Mouse (Mus musculus) G1E (cell line): ENCODE measurements around the gene Cntnap4. TPM values are rescaled to one million over a fixed set of nuclear protein-coding genes. Genes with fewer than 3 reads are reported as not detected.

Experiments used
- ATAC-seq: 2 replicates; pipeline ENCODE4 v1.8.0; 2016; ENCODE audit warnings: mild to moderate bottlenecking; ENCODE audit not compliant: insufficient number of reproducible peaks, poor library complexity, low FRiP score, severe bottlenecking; ENCODE audit errors: extremely low read depth
- DNase-seq: peaks from one replicate; pipeline ENCODE4 v3.0.0; 2012; ENCODE audit warnings: low spot score
- H3K27me3 ChIP-seq: 2 replicates; pipeline ENCODE4 v1.6.1; 2012; ENCODE audit warnings: mild to moderate bottlenecking, low read length, inconsistent platforms; ENCODE audit not compliant: insufficient read depth
- H3K36me3 ChIP-seq: replicated peaks from 2 replicates; pipeline ENCODE3; 2012; ENCODE audit warnings: mild to moderate bottlenecking, inconsistent platforms
- H3K4me1 ChIP-seq: 2 replicates; pipeline ENCODE4 v1.6.1; 2012; ENCODE audit warnings: low read depth, low read length, inconsistent platforms, mixed read lengths; ENCODE audit not compliant: insufficient read depth
- H3K4me3 ChIP-seq: 2 replicates; pipeline ENCODE4 v1.5.1; 2012; ENCODE audit warnings: low read depth, mild to moderate bottlenecking, inconsistent platforms, low read length, moderate library complexity, mixed read lengths
- H3K9me3 ChIP-seq: replicated peaks from 2 replicates; pipeline ENCODE4 v1.6.1; 2012; ENCODE audit warnings: inconsistent platforms
- CTCF ChIP-seq: IDR thresholded peaks from 2 replicates; pipeline ENCODE4 v1.5.1; 2012; ENCODE audit warnings: low read depth, low read length, inconsistent platforms, mixed read lengths
- GATA1 ChIP-seq: IDR thresholded peaks from 2 replicates; pipeline ENCODE4 v1.6.1; 2012; ENCODE audit warnings: borderline replicate concordance, low read length, inconsistent platforms, mixed read lengths
- GATA2 ChIP-seq: IDR thresholded peaks from 2 replicates; pipeline ENCODE4 v1.6.1; 2012; ENCODE audit warnings: low read depth, low read length, inconsistent platforms, borderline replicate concordance
- POLR2AphosphoS5 ChIP-seq: IDR thresholded peaks from 2 replicates; pipeline ENCODE4 v1.6.1; 2012; ENCODE audit warnings: low read depth, low read length, inconsistent platforms; ENCODE audit not compliant: insufficient replicate concordance
- TAL1 ChIP-seq: conservative IDR thresholded peaks from 2 replicates; pipeline ENCODE4 v1.6.1; 2012; ENCODE audit warnings: low read depth, low read length, inconsistent platforms, mixed read lengths
- polyA plus RNA-seq: library from polyadenylated mRNA; stranded (reverse); fragments of >175 nt; gene quantifications from 2 replicates; pipeline ENCODE4 v1.2.3, GENCODE M21; 2012
- total RNA-seq, 2 experiments: library from RNA; stranded (forward) in 1 of 2; stranded (reverse) in 1 of 2; fragments of 200-1000 nt in 1 of 2; fragments of >200 nt in 1 of 2; fragmentation: Nextera tagmentation in 1 of 2; gene quantifications; 2 replicates each; pipeline ENCODE4 v1.2.3; 2014 to 2017

The Cntnap4 gene
- total and polyA plus RNA-seq, 3 experiments, result not detected

GRCm38 (mm10) chr8:112588357-112589051 is 18.7 kb downstream of the Cntnap4 start:
- Histone ChIP-seq H3K36me3 (no peaks in the 10 kb centered on the region), H3K4me1 (no peaks in the 10 kb centered on the region), H3K9me3 (peaks cover 47% of the 10 kb centered on the region), H3K27me3 (no peaks in the 10 kb centered on the region), H3K4me3 (no peak overlapping the region)
- no peak for TF ChIP-seq GATA1
- TF ChIP-seq POLR2AphosphoS5, result no peak
- TF ChIP-seq CTCF, result no peak
- TF ChIP-seq TAL1, result no peak
- no peak for TF ChIP-seq GATA2
- ATAC-seq (no peak), DNase-seq (no peak)

- no peak overlapping the region for H3K4me3 ChIP-seq
- H3K36me3 ChIP-seq, result no peaks in the 10 kb centered on the region
- no peaks in the 10 kb centered on the region for H3K27me3 ChIP-seq
- H3K9me3 ChIP-seq, result peaks cover 45% of the 10 kb centered on the region
- ATAC-seq (no peak), DNase-seq (no peak)
- H3K4me1 ChIP-seq, result no peaks in the 10 kb centered on the region
- TF ChIP-seq GATA1, result no peak
- no peak for TF ChIP-seq GATA2
- no peak for TF ChIP-seq CTCF
- no peak for TF ChIP-seq POLR2AphosphoS5
- TF ChIP-seq TAL1, result no peak
These were observed 19.2 kb downstream of the Cntnap4 start for GRCm38 (mm10) chr8:112589052-112589389.

GRCm38 (mm10) chr8:112596023-112596776 is 26.4 kb downstream of the Cntnap4 start:
- no peaks in the 10 kb centered on the region for H3K4me1 ChIP-seq
- H3K4me3 ChIP-seq, result no peak overlapping the region
- peaks cover 41% of the 10 kb centered on the region for H3K9me3 ChIP-seq
- DNase-seq, result no peak
- TF ChIP-seq POLR2AphosphoS5 (no peak), GATA1 (no peak), GATA2 (no peak), CTCF (no peak), TAL1 (no peak)
- no peak for ATAC-seq
- H3K36me3 ChIP-seq, result no peaks in the 10 kb centered on the region
- H3K27me3 ChIP-seq, result no peaks in the 10 kb centered on the region

GRCm38 (mm10) chr8:112599975-112600374 is 30.1 kb downstream of the Cntnap4 start:
- Histone ChIP-seq H3K27me3 (no peaks in the 10 kb centered on the region), H3K9me3 (peaks cover 49% of the 10 kb centered on the region), H3K36me3 (no peaks in the 10 kb centered on the region), H3K4me1 (no peaks in the 10 kb centered on the region), H3K4me3 (no peak overlapping the region)
- ATAC-seq, result no peak
- no peak for TF ChIP-seq CTCF
- DNase-seq, result no peak

- Histone ChIP-seq H3K36me3 (no peaks in the 10 kb centered on the region), H3K4me1 (no peaks in the 10 kb centered on the region), H3K9me3 (peaks cover 39% of the 10 kb centered on the region), H3K4me3 (no peak overlapping the region), H3K27me3 (no peaks in the 10 kb centered on the region)
- no peak for DNase-seq
- ATAC-seq, result no peak
- no peak for TF ChIP-seq GATA2
- no peak for TF ChIP-seq GATA1
- no peak for TF ChIP-seq CTCF
- TF ChIP-seq TAL1, result no peak
- TF ChIP-seq POLR2AphosphoS5, result no peak
These were observed 31.3 kb downstream of the Cntnap4 start for GRCm38 (mm10) chr8:112601150-112601549.

GRCm38 (mm10) chr8:112610121-112610520 is 40.3 kb downstream of the Cntnap4 start:
- TF ChIP-seq CTCF, result no peak
- no peak for ATAC-seq
- H3K4me3 ChIP-seq, result no peak overlapping the region
- H3K4me1 ChIP-seq, result no peaks in the 10 kb centered on the region
- H3K9me3 ChIP-seq, result peaks cover 22% of the 10 kb centered on the region
- DNase-seq, result no peak
- H3K27me3 ChIP-seq, result no peaks in the 10 kb centered on the region
- no peaks in the 10 kb centered on the region for H3K36me3 ChIP-seq
